Mouse (Mus musculus): ENCODE results near the gene Akap7. TPM values are rescaled to one million over a fixed set of nuclear protein-coding genes. Genes with fewer than 3 reads are reported as not detected.

Gene Akap7
- total and polyA plus RNA-seq, 2 experiments, result 2.1 to 11.8 TPM

DNA sequence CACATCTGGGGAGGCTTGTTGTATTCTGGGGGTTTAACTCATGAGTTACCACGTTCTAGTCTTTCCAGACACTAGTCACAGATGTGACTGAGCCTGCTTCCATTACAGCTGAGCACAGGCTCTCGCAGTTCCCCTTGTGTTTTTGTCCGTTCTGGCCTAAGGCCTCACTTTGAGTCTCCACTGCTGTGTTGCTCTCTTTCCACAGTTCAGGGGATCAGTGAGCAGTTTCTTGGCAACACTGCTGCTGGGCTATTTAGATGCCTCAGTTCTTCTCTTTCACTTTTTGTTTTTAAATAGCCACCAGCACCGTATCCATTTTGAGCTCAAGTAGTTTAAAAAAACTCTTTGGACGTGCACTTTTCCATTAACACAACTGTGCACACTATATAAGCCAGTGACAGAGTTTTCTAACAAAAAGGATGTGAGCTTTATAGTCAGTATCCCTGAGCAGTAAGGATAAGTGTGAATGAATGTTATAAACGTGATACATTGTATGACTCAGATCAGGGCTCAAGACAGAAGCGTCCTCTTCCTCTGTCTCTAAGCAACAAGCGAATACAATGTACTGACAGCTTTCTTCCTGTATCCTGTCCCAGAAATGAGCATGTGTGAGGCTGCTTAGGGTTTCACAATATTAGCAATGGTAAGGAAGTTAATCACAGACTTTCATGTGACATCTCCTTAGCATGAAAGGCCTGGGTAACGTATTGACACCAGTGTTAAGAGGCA, 23.8 kb upstream of the Akap7 start:
- WGBS, result 70% methylated on average over 9 of the region's 9 CpGs
- Histone ChIP-seq H3K27ac (replicated peaks; ENCODE audit: insufficient read depth, low read depth, low read length) (peak overlapping the region; percentile 43), H3K9ac (ENCODE audit: low read depth, low read length) (no peak overlapping the region)

GRCm38 (mm10) chr10:25330094-25330493, 22.4 kb upstream of the Akap7 start:
- Histone ChIP-seq H3K27me3 (ENCODE audit: control insufficient read depth, insufficient read depth, low read length) (no peaks in the 10 kb centered on the region), H3K9ac (ENCODE audit: low read depth, low read length) (no peak overlapping the region), H3K27ac (replicated peaks; ENCODE audit: insufficient read depth, low read depth, low read length) (no peak overlapping the region), H3K36me3 (ENCODE audit: control insufficient read depth, insufficient read depth, low read length) (no peaks in the 10 kb centered on the region), H3K4me3 (ENCODE audit: insufficient read depth, low read depth, low read length) (no peak overlapping the region), H3K4me1 (ENCODE audit: control insufficient read depth, insufficient read depth, low read length) (no peaks in the 10 kb centered on the region; the same call in 1 of the 2 replicates), H3K79me2 (ENCODE audit: control insufficient read depth, insufficient read depth, low read length) (no peaks in the 10 kb centered on the region)
- DNase-seq (ENCODE audit: extremely low read depth, low read depth, low spot score), result no peak
- 94% methylated on average over 7 of the region's 7 CpGs for WGBS
- TF ChIP-seq CTCF (IDR thresholded peaks at IDR 0.05; ENCODE audit: low read depth, low read length), result no peak
- TF ChIP-seq POLR2A (IDR thresholded peaks at IDR 0.05; ENCODE audit: extremely low read depth, insufficient read depth, low read length), result no peak

More for the DNA sequence above, 23.8 kb upstream of the Akap7 start:
- no peaks in the 10 kb centered on the region for H3K79me2 ChIP-seq (ENCODE audit: control insufficient read depth, insufficient read depth, low read length)
- H3K36me3 ChIP-seq (ENCODE audit: control insufficient read depth, insufficient read depth, low read length), result no peaks in the 10 kb centered on the region
- DNase-seq (ENCODE audit: extremely low read depth, low read depth, low spot score), result peak; percentile 48
- TF ChIP-seq CTCF (IDR thresholded peaks at IDR 0.05; ENCODE audit: low read depth, low read length), result no peak
- TF ChIP-seq POLR2A (IDR thresholded peaks at IDR 0.05; ENCODE audit: extremely low read depth, insufficient read depth, low read length), result no peak
- H3K27me3 ChIP-seq (ENCODE audit: control insufficient read depth, insufficient read depth, low read length), result no peaks in the 10 kb centered on the region
- no peak overlapping the region for H3K4me3 ChIP-seq (ENCODE audit: insufficient read depth, low read depth, low read length)
- H3K4me1 ChIP-seq (ENCODE audit: control insufficient read depth, insufficient read depth, low read length), result no peaks in the 10 kb centered on the region; the same call in 1 of the 2 replicates

- TF ChIP-seq CTCF (IDR thresholded peaks at IDR 0.05; ENCODE audit: low read depth, low read length) (no peak), POLR2A (IDR thresholded peaks at IDR 0.05; ENCODE audit: extremely low read depth, insufficient read depth, low read length) (no peak)
- no peaks in the 10 kb centered on the region; the same call in 1 of the 2 replicates for H3K4me1 ChIP-seq (ENCODE audit: control insufficient read depth, insufficient read depth, low read length)
- no peak overlapping the region for H3K9ac ChIP-seq (ENCODE audit: low read depth, low read length)
- H3K27ac ChIP-seq (replicated peaks; ENCODE audit: insufficient read depth, low read depth, low read length), result no peak overlapping the region
- H3K79me2 ChIP-seq (ENCODE audit: control insufficient read depth, insufficient read depth, low read length), result no peaks in the 10 kb centered on the region
- H3K36me3 ChIP-seq (ENCODE audit: control insufficient read depth, insufficient read depth, low read length), result no peaks in the 10 kb centered on the region
- 85% methylated on average over 6 of the region's 6 CpGs for WGBS
- no peak overlapping the region for H3K4me3 ChIP-seq (ENCODE audit: insufficient read depth, low read depth, low read length)
- no peak for DNase-seq (ENCODE audit: extremely low read depth, low read depth, low spot score)
- no peaks in the 10 kb centered on the region for H3K27me3 ChIP-seq (ENCODE audit: control insufficient read depth, insufficient read depth, low read length)
Measured at GRCm38 (mm10) chr10:25327511-25327910, 19.8 kb upstream of the Akap7 start.

- no peak overlapping the region for H3K27ac ChIP-seq (replicated peaks; ENCODE audit: insufficient read depth, low read depth, low read length)
- no peaks in the 10 kb centered on the region for H3K36me3 ChIP-seq (ENCODE audit: control insufficient read depth, insufficient read depth, low read length)
- H3K79me2 ChIP-seq (ENCODE audit: control insufficient read depth, insufficient read depth, low read length), result no peaks in the 10 kb centered on the region
- DNase-seq (ENCODE audit: extremely low read depth, low read depth, low spot score), result no peak
- H3K4me1 ChIP-seq (ENCODE audit: control insufficient read depth, insufficient read depth, low read length), result no peaks in the 10 kb centered on the region
- H3K27me3 ChIP-seq (ENCODE audit: control insufficient read depth, insufficient read depth, low read length), result no peaks in the 10 kb centered on the region
- H3K4me3 ChIP-seq (ENCODE audit: insufficient read depth, low read depth, low read length), result no peak overlapping the region
- 62% methylated on average over 4 of the region's 4 CpGs for WGBS
- no peak overlapping the region for H3K9ac ChIP-seq (ENCODE audit: low read depth, low read length)
- no peak for TF ChIP-seq POLR2A (IDR thresholded peaks at IDR 0.05; ENCODE audit: extremely low read depth, insufficient read depth, low read length)
- no peak for TF ChIP-seq CTCF (IDR thresholded peaks at IDR 0.05; ENCODE audit: low read depth, low read length)
Measured at GRCm38 (mm10) chr10:25325690-25326089, 18.0 kb upstream of the Akap7 start.

DNA sequence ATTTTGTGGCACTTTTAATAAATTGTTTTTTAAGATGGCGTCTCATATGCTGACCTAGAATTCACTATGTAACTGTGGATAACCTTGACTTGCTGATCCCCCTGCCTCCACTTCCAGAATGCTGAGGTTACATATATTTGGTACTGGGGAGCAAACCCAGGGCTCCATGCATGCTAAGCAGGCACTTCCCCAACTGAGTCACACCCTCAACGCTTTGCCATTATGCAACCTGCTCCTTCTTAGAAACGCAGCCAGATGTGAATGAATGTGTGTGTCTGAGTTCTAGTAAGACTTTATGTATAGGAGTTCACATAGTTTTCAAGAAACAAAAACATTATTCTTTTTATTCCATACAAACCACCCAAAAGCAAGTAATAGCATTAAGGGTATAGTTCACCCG, 13.5 kb upstream of the Akap7 start:
- Histone ChIP-seq H3K36me3 (ENCODE audit: control insufficient read depth, insufficient read depth, low read length) (no peaks in the 10 kb centered on the region), H3K4me1 (ENCODE audit: control insufficient read depth, insufficient read depth, low read length) (no peaks in the 10 kb centered on the region), H3K9ac (ENCODE audit: low read depth, low read length) (no peak overlapping the region), H3K27ac (replicated peaks; ENCODE audit: insufficient read depth, low read depth, low read length) (no peak overlapping the region), H3K4me3 (ENCODE audit: insufficient read depth, low read depth, low read length) (no peak overlapping the region), H3K79me2 (ENCODE audit: control insufficient read depth, insufficient read depth, low read length) (no peaks in the 10 kb centered on the region), H3K27me3 (ENCODE audit: control insufficient read depth, insufficient read depth, low read length) (no peaks in the 10 kb centered on the region)
- DNase-seq (ENCODE audit: extremely low read depth, low read depth, low spot score), result no peak
- TF ChIP-seq CTCF (IDR thresholded peaks at IDR 0.05; ENCODE audit: low read depth, low read length), result no peak
- TF ChIP-seq POLR2A (IDR thresholded peaks at IDR 0.05; ENCODE audit: extremely low read depth, insufficient read depth, low read length), result no peak
- WGBS, result 86% methylated on average over 4 of the region's 4 CpGs

- H3K36me3 ChIP-seq (ENCODE audit: control insufficient read depth, insufficient read depth, low read length), result no peaks in the 10 kb centered on the region
- no peaks in the 10 kb centered on the region for H3K4me1 ChIP-seq (ENCODE audit: control insufficient read depth, insufficient read depth, low read length)
- no peaks in the 10 kb centered on the region for H3K27me3 ChIP-seq (ENCODE audit: control insufficient read depth, insufficient read depth, low read length)
- no peak overlapping the region for H3K27ac ChIP-seq (replicated peaks; ENCODE audit: insufficient read depth, low read depth, low read length)
- TF ChIP-seq CTCF (IDR thresholded peaks at IDR 0.05; ENCODE audit: low read depth, low read length), result no peak
- no peak for TF ChIP-seq POLR2A (IDR thresholded peaks at IDR 0.05; ENCODE audit: extremely low read depth, insufficient read depth, low read length)
- no peak overlapping the region for H3K4me3 ChIP-seq (ENCODE audit: insufficient read depth, low read depth, low read length)
- H3K9ac ChIP-seq (ENCODE audit: low read depth, low read length), result no peak overlapping the region
- DNase-seq (ENCODE audit: extremely low read depth, low read depth, low spot score), result no peak
- H3K79me2 ChIP-seq (ENCODE audit: control insufficient read depth, insufficient read depth, low read length), result no peaks in the 10 kb centered on the region
Measured at GRCm38 (mm10) chr10:25319531-25319930, 11.9 kb upstream of the Akap7 start.

All from liver, adult 2 months (tissue).